Mouse (Mus musculus) lung, embryonic 14.5 days (tissue): Measurements from ENCODE around the gene Zcchc4. TPM values are rescaled to one million over a fixed set of nuclear protein-coding genes. Genes with fewer than 3 reads are reported as not detected.

ENCODE experiments used
- ATAC-seq: fragments of 200-750 bp; cut with Nextera tagmentation; 2 replicates; pipeline ENCODE4 v1.8.0; 2017; ENCODE audit warnings: mild to moderate bottlenecking, moderate TSS enrichment, moderate library complexity; ENCODE audit not compliant: insufficient read depth
- DNase-seq: peaks from one replicate; pipeline ENCODE4 v3.0.0-alpha.2; 2015
- H3K27ac ChIP-seq: fragments of 300-500 bp; sonication (generic); 2 replicates; pipeline ENCODE4 v1.5.1; 2014; ENCODE audit warnings: low read depth, mild to moderate bottlenecking, moderate library complexity
- H3K27me3 ChIP-seq: fragments of 300-500 bp; sonication (generic); 2 replicates; pipeline ENCODE4 v1.6.1; 2014; ENCODE audit warnings: low read length, control low read depth; ENCODE audit not compliant: insufficient read depth
- H3K36me3 ChIP-seq: fragments of 300-500 bp; sonication (generic); 2 replicates; pipeline ENCODE4 v1.6.1; 2014; ENCODE audit warnings: control low read depth; ENCODE audit not compliant: insufficient read depth
- H3K4me1 ChIP-seq: fragments of 300-500 bp; sonication (generic); 2 replicates; pipeline ENCODE4 v1.6.1; 2014; ENCODE audit warnings: antibody characterized with exemption, control low read depth; ENCODE audit not compliant: insufficient read depth
- H3K4me2 ChIP-seq: fragments of 300-500 bp; sonication (generic); 2 replicates; pipeline ENCODE4 v1.6.1; 2014; ENCODE audit warnings: mild to moderate bottlenecking
- H3K4me3 ChIP-seq: fragments of 300-500 bp; sonication (generic); 2 replicates; pipeline ENCODE4 v1.5.1; 2014; ENCODE audit warnings: low read depth, low read length
- H3K9ac ChIP-seq: fragments of 300-500 bp; sonication (generic); 2 replicates; pipeline ENCODE4 v1.6.1; 2014
- H3K9me3 ChIP-seq: fragments of 300-500 bp; sonication (generic); 2 replicates; pipeline ENCODE4 v1.6.1; 2016; ENCODE audit warnings: low read depth, low read length, control low read depth
- CTCF ChIP-seq: IDR thresholded peaks from 2 replicates; pipeline ENCODE4 v1.5.1; 2016; ENCODE audit warnings: antibody characterized with exemption, low read depth
- WGBS: fragments of 180-500 bp; shearing (Covaris S2); extraction: QIAGEN DNeasy Blood & Tissue Kit; methylation state at CpG from one replicate; pipeline ENCODE4 v1.1.7; 2014; 5-methylcytosine and 5-hydroxymethylcytosine counted together
- polyA plus RNA-seq: library from polyadenylated mRNA; unstranded; fragments of >200 nt; fragmentation: Nextera tagmentation; extraction: Ambion mirVana; gene quantifications from 2 replicates; pipeline ENCODE4 v1.2.1, GENCODE M21; 2014

The Zcchc4 gene
- polyA plus RNA-seq, 1 experiment from 2014 or later, result 16.1 TPM

DNA sequence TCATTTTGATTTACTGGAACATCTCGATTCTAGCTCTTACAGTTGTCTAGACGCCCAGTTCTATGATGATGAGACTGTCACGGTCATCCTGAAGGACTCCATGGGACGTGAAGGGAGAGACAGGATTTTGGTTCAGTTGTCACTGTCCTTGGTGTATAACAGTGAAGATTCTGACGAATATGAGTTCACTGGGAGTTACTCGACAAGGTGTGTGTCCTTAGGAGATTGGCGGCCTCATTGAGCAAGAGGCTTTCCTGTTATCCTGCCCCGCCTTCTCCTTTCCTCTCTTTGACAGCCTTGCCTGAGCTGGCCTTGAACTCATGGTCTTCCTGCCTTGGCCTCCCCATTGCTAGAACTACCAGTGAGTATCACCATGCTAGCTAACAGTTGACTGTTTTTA, 89.2 kb downstream of the Zcchc4 start:
- ATAC-seq (no peak), DNase-seq (no peak)
- no peak overlapping the region for H3K9ac ChIP-seq
- no peaks in the 10 kb centered on the region for H3K9me3 ChIP-seq
- H3K27ac ChIP-seq, result no peak overlapping the region
- no peaks in the 10 kb centered on the region for H3K4me1 ChIP-seq
- peaks cover 89% of the 10 kb centered on the region for H3K36me3 ChIP-seq
- 85% methylated on average over 8 of the region's 8 CpGs for WGBS
- H3K27me3 ChIP-seq, result no peaks in the 10 kb centered on the region
- no peak for TF ChIP-seq CTCF
- no peak overlapping the region for H3K4me2 ChIP-seq
- no peak overlapping the region for H3K4me3 ChIP-seq

DNA sequence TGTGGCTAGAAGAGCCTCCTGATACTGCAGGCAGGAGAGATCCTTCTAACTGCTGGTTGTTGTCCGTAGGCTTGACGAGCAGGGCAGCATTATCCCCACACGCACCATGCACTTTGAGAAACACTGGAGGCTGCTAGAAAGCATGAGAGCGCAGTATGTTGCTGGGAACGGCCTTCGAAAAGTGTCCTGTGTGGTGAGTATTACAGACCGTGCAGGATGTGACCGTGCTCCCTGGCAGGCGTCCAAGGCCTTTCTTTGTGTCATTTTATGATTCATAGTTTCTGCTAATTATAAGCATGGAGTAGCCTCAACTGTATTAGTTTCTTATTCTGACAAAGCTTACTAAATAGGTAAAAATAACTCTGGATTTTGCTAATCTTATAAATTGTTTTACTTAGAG, 90.6 kb downstream of the Zcchc4 start:
- no peak overlapping the region for H3K9ac ChIP-seq
- no peak overlapping the region for H3K4me2 ChIP-seq
- DNase-seq, result peak; percentile 87
- H3K36me3 ChIP-seq, result peaks cover 76% of the 10 kb centered on the region
- peak; percentile 84 for ATAC-seq
- TF ChIP-seq CTCF, result no peak
- H3K4me1 ChIP-seq, result no peaks in the 10 kb centered on the region
- H3K9me3 ChIP-seq, result no peaks in the 10 kb centered on the region
- whole genome bisulfite sequencing, result 29% methylated on average over 9 of the region's 9 CpGs
- no peaks in the 10 kb centered on the region for H3K27me3 ChIP-seq
- H3K4me3 ChIP-seq, result no peak overlapping the region
- peak overlapping the region; percentile 51; the same call in 1 of the 2 replicates for H3K27ac ChIP-seq

DNA sequence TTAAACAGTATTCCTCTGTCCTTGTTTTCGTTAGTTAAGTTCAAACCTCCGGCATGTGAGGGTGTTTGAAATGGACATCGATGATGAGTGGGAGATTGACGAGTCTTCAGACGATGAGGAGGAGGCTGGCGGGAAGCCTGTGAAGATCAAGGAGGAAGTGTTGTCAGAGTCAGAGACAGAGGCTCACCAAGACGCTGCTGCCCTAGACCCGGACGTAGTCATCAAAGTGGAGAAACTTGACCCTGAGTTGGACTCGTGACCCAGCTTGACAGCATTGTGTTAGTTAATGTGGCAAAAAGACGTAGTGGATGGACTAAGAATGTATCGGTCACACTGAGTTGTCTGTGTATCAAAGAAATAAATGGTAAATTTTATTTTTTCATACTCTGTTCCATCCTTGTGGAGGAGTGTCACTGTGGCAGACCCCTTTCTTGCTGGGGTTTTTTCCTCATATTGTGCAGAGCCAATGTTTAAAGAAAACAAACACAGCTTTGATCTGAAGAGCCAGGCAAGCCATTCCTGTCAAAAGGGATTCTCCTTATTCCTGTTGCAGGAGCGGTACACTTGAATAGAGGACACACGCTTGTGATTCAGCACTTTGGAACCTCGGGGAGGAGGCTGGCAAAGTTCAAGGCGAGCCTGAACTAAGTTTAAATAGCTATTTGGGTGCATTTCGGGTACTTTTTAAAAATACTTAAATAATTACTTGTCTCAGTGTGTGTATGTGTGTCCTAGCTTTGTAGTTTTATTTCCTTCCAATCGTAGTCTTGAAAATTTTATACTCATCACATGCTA, 91.3 kb downstream of the Zcchc4 start:
- Histone ChIP-seq H3K27ac (no peak overlapping the region), H3K4me2 (no peak overlapping the region), H3K4me1 (no peaks in the 10 kb centered on the region), H3K9me3 (no peaks in the 10 kb centered on the region), H3K27me3 (no peaks in the 10 kb centered on the region), H3K4me3 (no peak overlapping the region), H3K36me3 (peaks cover 69% of the 10 kb centered on the region), H3K9ac (no peak overlapping the region)
- ATAC-seq (no peak), DNase-seq (peak; percentile 22)
- 56% methylated on average over 18 of the region's 18 CpGs for WGBS
- no peak for TF ChIP-seq CTCF

DNA sequence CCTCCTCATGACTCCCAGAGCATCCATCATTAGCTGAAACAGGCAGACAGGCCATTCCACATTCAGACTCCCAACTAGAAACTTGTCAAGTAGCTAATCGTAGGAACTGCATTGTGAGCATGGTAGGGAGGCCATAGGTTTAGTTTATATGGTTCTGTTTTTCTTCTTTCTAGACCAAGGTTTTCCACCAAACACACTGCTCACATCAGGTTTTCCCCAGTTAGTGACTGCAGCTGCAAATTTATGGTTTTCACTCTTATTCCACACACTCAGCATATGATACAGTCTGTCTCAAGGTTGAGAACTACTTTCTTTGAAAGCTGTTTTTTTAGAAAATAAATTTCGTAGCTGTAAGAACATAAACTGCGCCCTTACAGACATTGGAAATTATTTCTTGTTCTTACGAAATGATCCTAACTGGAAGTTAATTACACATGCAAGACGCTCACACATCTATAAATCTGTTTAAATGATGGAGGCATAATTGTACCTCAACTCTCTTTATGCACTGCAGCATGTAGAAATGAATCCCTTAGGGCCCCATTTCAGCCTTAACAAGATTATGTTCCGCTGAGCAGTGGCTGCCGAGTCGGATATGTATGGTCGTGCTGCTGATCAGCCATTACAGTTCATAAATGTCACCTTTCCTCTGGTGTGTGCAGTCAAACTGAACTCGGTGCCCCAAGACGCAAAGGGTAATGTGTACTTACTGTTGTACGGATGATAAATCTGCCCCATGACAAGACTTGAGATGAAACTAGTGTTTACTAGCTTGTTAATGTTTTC, 93.9 kb downstream of the Zcchc4 start:
- Histone ChIP-seq H3K27ac (no peak overlapping the region), H3K27me3 (no peaks in the 10 kb centered on the region), H3K4me3 (no peak overlapping the region), H3K9me3 (no peaks in the 10 kb centered on the region), H3K4me1 (no peaks in the 10 kb centered on the region), H3K36me3 (peaks cover 44% of the 10 kb centered on the region), H3K9ac (no peak overlapping the region), H3K4me2 (no peak overlapping the region)
- no peak for ATAC-seq
- no peak for DNase-seq
- no peak for TF ChIP-seq CTCF
- WGBS, result 77% methylated on average over 12 of the region's 12 CpGs

DNA sequence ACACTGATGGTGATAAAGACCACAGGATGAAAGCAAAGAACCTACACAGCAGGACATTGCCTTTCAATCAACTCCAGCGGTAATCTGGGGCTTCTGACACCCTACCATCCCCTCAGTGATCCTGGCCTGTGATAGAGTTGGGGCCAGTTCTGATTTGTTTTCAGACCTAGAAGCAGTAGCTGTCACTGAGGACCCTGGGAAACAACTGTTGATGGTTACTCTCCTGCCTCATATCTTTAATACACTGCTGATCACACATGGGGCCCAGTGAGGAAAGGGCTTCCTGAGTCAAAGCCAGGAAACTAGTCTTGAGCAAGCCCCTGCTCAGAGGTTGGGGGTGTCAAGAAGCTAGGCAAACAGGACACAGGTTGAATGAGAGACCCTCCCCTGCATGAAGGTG, 96.3 kb downstream of the Zcchc4 start:
- DNase-seq (no peak), ATAC-seq (no peak; the same call in 1 of the 2 replicates)
- Histone ChIP-seq H3K9ac (no peak overlapping the region), H3K27me3 (no peaks in the 10 kb centered on the region), H3K4me3 (no peak overlapping the region), H3K4me1 (no peaks in the 10 kb centered on the region), H3K9me3 (no peaks in the 10 kb centered on the region), H3K36me3 (peaks cover 25% of the 10 kb centered on the region), H3K4me2 (no peak overlapping the region), H3K27ac (no peak overlapping the region)
- no peak for TF ChIP-seq CTCF
- WGBS, result 6% methylated on average over 1 of the region's 1 CpGs

DNA sequence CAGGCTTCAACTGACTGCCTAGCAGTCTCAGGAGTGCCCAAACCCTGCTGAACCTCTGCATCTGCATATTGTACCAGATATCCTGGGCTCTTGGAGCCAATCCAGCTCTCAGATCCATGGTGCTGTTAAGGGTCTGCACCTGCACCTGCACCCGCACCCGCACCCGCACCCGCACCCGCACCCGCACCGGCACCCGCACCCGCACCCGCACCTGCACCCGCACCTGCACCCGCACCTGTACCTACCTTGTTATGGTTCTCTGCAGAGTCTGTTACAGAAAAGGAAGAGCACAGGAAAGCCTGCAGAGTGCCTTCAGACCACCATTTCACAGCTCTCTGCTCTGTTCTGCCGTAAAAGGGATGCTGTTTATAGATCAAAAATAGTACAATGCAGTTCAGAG, 96.8 kb downstream of the Zcchc4 start:
- TF ChIP-seq CTCF, result no peak
- Histone ChIP-seq H3K36me3 (peaks cover 20% of the 10 kb centered on the region), H3K4me1 (no peaks in the 10 kb centered on the region), H3K4me3 (no peak overlapping the region), H3K9ac (no peak overlapping the region), H3K27ac (no peak overlapping the region), H3K27me3 (no peaks in the 10 kb centered on the region), H3K9me3 (no peaks in the 10 kb centered on the region), H3K4me2 (no peak overlapping the region)
- WGBS, result 92% methylated on average over 13 of the region's 13 CpGs
- DNase-seq, result no peak
- ATAC-seq, result no peak; the same call in 1 of the 2 replicates

Other genes starting within 250 kb of the Zcchc4 start
- 2.3 and 2.5 TPM in 2 replicates for gene Lgi2, start 208.9 kb upstream of the Zcchc4 start, polyA plus RNA-seq
- gene Sepsecs, start 105.7 kb upstream of the Zcchc4 start, polyA plus RNA-seq, result 9.2 and 10.4 TPM in 2 replicates
- gene Pi4k2b, start 33.8 kb upstream of the Zcchc4 start, polyA plus RNA-seq, result 34.6 and 36.7 TPM in 2 replicates
- gene Anapc4, start 58.6 kb downstream of the Zcchc4 start, polyA plus RNA-seq, result 123 and 131 TPM in 2 replicates